Mouse (Mus musculus) layer of hippocampus, adult 2 months (tissue): ENCODE data around the gene Kcne4. TPM values are rescaled to one million over a fixed set of nuclear protein-coding genes. Genes with fewer than 3 reads are reported as not detected.
"Not testable (repeated sequence)": the region's sequence is repeated elsewhere in the genome, so short reads cannot be mapped to it uniquely, and the experiment has no call there.

Source experiments
- DNase-seq, 2 experiments: peaks; one replicate each; pipeline ENCODE4 v3.0.0; 2022; ENCODE audit warnings: low spot score in 2 of 2
- H3K27ac ChIP-seq: fragments of 200-600 bp; 2 replicates; pipeline ENCODE4 v1.8.1; 2022
- H3K4me3 ChIP-seq: fragments of 200-600 bp; 2 replicates; pipeline ENCODE4 v1.8.1; 2022; ENCODE audit warnings: mild to moderate bottlenecking
- CTCF ChIP-seq: fragments of 200-600 bp; conservative IDR thresholded peaks from 2 replicates; pipeline ENCODE4 v1.8.1; 2022; ENCODE audit warnings: antibody characterized with exemption, mild to moderate bottlenecking, moderate library complexity
- long read RNA-seq, 2 experiments: library from polyadenylated mRNA; stranded (forward); transcript quantifications; one replicate each; pipeline ENCODE4 v2.0.0; 2021; ENCODE audit warnings: borderline mapping rate in 2 of 2
- total RNA-seq, 2 experiments: library from RNA; stranded (reverse); gene quantifications; 2 replicates each; pipeline ENCODE4 v1.2.3; 2021

Kcne4 gene
- under 1 TPM; 0.44 to 0.83 TPM for total RNA-seq
- long read RNA-seq, experiment 1, result 0 reads
- long read RNA-seq, experiment 2, result 0 reads

GRCm38 (mm10) chr1:78816639-78817038 lies at the start of gene Kcne4:
Kcne4 (plus strand) TSS chr1:78816758.
- H3K4me3 ChIP-seq, result no peak within 1 kb of the TSS; the same call in 1 of the 2 replicates
- no peak for DNase-seq
- no peak for TF ChIP-seq CTCF

DNA sequence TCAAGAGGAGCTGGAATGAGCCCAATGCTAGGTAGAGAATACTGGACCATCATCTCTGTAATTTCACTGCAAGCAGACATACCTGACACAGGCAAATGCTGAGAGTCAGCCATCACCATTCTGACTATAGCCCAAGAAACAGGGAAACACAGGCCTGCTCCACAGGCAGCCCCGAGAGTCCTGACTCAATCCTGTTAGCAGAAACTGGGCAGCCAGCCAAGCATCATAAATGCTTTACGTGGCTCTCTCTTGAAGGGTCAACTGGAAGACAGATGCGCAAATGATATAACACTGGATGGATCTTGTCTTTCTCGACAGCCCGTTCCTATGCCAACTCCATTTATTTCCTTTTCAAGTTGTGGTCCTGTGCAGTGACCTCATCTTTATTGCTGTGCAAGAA lies 34.7 kb upstream of the Kcne4 start:
- no peak for DNase-seq
- no peak overlapping the region for H3K27ac ChIP-seq
- TF ChIP-seq CTCF, result no peak
- no peak overlapping the region for H3K4me3 ChIP-seq

More at GRCm38 (mm10) chr1:78816639-78817038, at the start of gene Kcne4:
- no peak within 1 kb of the TSS for H3K27ac ChIP-seq

GRCm38 (mm10) chr1:78784936-78785335 lies 31.6 kb upstream of the Kcne4 start:
- H3K4me3 ChIP-seq, H3K27ac ChIP-seq, DNase-seq: not testable (repeated sequence)

GRCm38 (mm10) chr1:78789744-78790143 lies 26.8 kb upstream of the Kcne4 start:
- no peak for DNase-seq
- TF ChIP-seq CTCF, result no peak
- H3K27ac ChIP-seq, result no peak overlapping the region
- no peak overlapping the region for H3K4me3 ChIP-seq

DNA sequence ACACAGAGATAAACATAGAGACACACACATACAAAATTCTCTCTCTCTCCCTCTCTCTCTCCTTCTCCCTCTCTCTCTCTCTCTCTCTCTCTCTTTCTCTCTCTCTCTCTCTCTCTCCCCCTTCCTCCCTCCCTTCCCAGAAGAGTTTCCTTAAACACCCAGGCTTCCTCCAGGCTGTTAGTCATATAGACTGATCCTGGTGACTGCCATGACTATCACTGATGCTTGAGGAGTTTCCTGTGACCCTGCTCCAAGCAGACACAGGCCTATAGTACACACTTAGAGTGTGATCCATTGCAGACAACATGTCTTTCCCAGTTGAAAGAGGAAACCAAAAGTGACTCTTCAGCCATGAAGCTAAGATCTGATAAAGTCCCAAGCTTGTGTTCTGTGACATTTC lies 9.1 kb upstream of the Kcne4 start:
- no peak for DNase-seq

GRCm38 (mm10) chr1:78809819-78810218 lies 6.7 kb upstream of the Kcne4 start:
- H3K4me3 ChIP-seq, result no peak overlapping the region
- no peak for DNase-seq
- no peak for TF ChIP-seq CTCF
- H3K27ac ChIP-seq, result no peak overlapping the region

More for the DNA sequence above, 9.1 kb upstream of the Kcne4 start:
- no peak for TF ChIP-seq CTCF
- H3K27ac ChIP-seq, result no peak overlapping the region
- H3K4me3 ChIP-seq, result no peak overlapping the region

GRCm38 (mm10) chr1:78810904-78811303 lies 5.7 kb upstream of the Kcne4 start:
- TF ChIP-seq CTCF, result no peak
- DNase-seq, result no peak
- Histone ChIP-seq H3K4me3 (no peak overlapping the region), H3K27ac (no peak overlapping the region)

GRCm38 (mm10) chr1:78811975-78812490 lies 4.5 kb upstream of the Kcne4 start:
- TF ChIP-seq CTCF, result no peak
- no peak for DNase-seq
- H3K4me3 ChIP-seq, result peak overlapping the region; percentile 13; the same call in 1 of the 2 replicates

DNA sequence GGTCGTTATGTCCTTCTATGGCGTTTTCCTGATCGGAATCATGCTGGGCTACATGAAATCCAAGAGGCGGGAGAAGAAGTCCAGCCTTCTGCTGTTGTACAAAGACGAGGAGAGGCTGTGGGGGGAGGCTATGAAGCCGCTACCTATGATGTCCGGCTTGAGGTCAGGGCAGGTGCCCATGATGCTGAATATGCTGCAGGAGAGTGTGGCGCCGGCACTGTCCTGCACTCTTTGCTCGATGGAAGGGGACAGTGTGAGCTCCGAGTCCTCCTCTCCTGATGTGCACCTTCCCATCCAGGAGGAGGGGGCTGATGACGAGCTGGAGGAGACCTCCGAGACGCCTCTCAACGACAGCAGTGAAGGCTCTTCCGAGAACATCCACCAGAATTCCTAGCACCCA lies 1.2 kb downstream of the Kcne4 start:
- Histone ChIP-seq H3K4me3 (no peak overlapping the region; the same call in 1 of the 2 replicates), H3K27ac (no peak overlapping the region)
- no peak for DNase-seq
- TF ChIP-seq CTCF, result no peak

More at GRCm38 (mm10) chr1:78811975-78812490, 4.5 kb upstream of the Kcne4 start:
- no peak overlapping the region for H3K27ac ChIP-seq

- no peak for TF ChIP-seq CTCF
- no peak overlapping the region for H3K4me3 ChIP-seq
- no peak for DNase-seq
- H3K27ac ChIP-seq, result peak overlapping the region; percentile 4; the same call in 1 of the 2 replicates
Observed at GRCm38 (mm10) chr1:78818630-78819526, 2.3 kb downstream of the Kcne4 start.

DNA sequence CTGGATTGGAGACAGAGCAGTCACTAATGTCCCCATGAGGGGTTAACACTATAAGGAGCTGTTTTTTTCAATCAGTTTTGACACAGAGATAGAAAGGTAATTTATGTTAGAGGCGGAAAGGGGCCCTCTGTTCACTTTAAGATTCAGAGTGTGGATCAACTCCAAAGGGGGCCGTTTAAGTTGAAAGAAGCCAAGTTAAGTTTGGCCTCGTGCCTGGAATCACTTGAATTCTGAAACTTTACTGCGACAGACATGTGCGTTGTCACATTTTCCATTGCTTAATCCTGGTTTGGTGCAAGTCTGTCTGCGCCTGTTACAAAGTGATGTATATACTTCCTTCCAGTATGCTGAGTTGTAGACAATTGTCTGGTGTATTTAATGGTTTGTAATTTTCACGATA lies 3.0 kb downstream of the Kcne4 start:
- TF ChIP-seq CTCF, result no peak
- H3K4me3 ChIP-seq, result peak overlapping the region; percentile 1; the same call in 1 of the 2 replicates
- peak overlapping the region; percentile 4; the same call in 1 of the 2 replicates for H3K27ac ChIP-seq
- DNase-seq, result no peak

GRCm38 (mm10) chr1:78820176-78820575 lies 3.6 kb downstream of the Kcne4 start:
- no peak overlapping the region for H3K27ac ChIP-seq
- no peak overlapping the region; the same call in 1 of the 2 replicates for H3K4me3 ChIP-seq
- TF ChIP-seq CTCF, result no peak
- DNase-seq, result no peak

DNA sequence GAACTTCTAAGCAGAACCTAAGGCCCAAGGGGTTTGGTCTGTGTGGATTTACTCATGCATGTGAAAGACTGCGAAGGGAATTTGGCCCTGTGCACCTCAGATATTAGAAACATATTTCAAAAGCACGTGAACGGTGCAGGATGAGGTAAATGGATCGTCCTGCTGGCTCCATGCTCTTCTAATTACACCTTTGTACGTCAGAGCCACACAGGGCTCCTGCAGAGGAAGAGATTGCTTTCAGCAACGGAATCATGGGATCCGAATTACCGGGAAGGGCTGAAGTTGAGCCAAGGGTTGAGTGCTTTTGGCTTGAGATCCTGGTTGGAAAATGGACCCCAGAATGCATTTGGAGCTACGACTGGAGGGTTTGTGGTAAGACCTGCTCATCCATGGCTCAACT lies 4.6 kb downstream of the Kcne4 start:
- Histone ChIP-seq H3K4me3 (no peak overlapping the region), H3K27ac (no peak overlapping the region)
- no peak for TF ChIP-seq CTCF
- DNase-seq, result no peak
